Mouse (Mus musculus) MEL (cell line): Measurements from ENCODE around the gene Tcea2. TPM values are rescaled to one million over a fixed set of nuclear protein-coding genes. Genes with fewer than 3 reads are reported as not detected.

ENCODE experiments used
- DNase-seq: peaks from one replicate; pipeline ENCODE4 v3.0.0; 2011; ENCODE audit warnings: low read depth, low spot score
- H3K27ac ChIP-seq: 2 replicates; pipeline ENCODE4 v1.5.1; 2012; ENCODE audit warnings: low read depth, mild to moderate bottlenecking, control low read depth, low read length, moderate library complexity; ENCODE audit not compliant: control insufficient read depth
- H3K27me3 ChIP-seq, 2 experiments: fragments of 150-350 bp in 1 of 2; sonication (generic) in 1 of 2; 2 replicates each; pipeline ENCODE4 v1.6.1; 2012; ENCODE audit warnings: low read length in 2 of 2, mild to moderate bottlenecking in 2 of 2, improper control_type of control experiment in 1 of 2, moderate library complexity in 1 of 2; ENCODE audit not compliant: insufficient read depth in 2 of 2, control insufficient read depth in 1 of 2
- H3K36me3 ChIP-seq, 2 experiments: 2 replicates each; pipeline ENCODE4 v1.6.1; 2012 to 2014; ENCODE audit warnings: low read length in 2 of 2, improper control_type of control experiment in 1 of 2, inconsistent platforms in 1 of 2, mild to moderate bottlenecking in 1 of 2; ENCODE audit not compliant: insufficient read depth in 2 of 2, control insufficient read depth in 1 of 2
- H3K4me1 ChIP-seq, 2 experiments: fragments of 150-350 bp in 1 of 2; sonication (generic) in 1 of 2; 2 replicates each; pipeline ENCODE4 v1.6.1; 2012; ENCODE audit warnings: low read length in 2 of 2, improper control_type of control experiment in 1 of 2, mild to moderate bottlenecking in 1 of 2; ENCODE audit not compliant: insufficient read depth in 2 of 2, control insufficient read depth in 1 of 2
- H3K4me3 ChIP-seq, 2 experiments: fragments of 150-350 bp in 1 of 2; sonication (generic) in 1 of 2; 2 replicates each; pipeline ENCODE4 v1.5.1; 2012; ENCODE audit warnings: low read depth in 2 of 2, low read length in 2 of 2, mild to moderate bottlenecking in 2 of 2, moderate library complexity in 2 of 2, control low read depth in 1 of 2, improper control_type of control experiment in 1 of 2; ENCODE audit not compliant: control insufficient read depth in 1 of 2, insufficient read depth in 1 of 2
- H3K79me2 ChIP-seq: 2 replicates; pipeline ENCODE4 v1.6.1; 2012; ENCODE audit warnings: mild to moderate bottlenecking, low read length, moderate library complexity; ENCODE audit not compliant: control insufficient read depth, poor library complexity, insufficient read depth
- H3K9ac ChIP-seq: 2 replicates; pipeline ENCODE4 v1.6.1; 2012; ENCODE audit warnings: low read depth, mild to moderate bottlenecking, control low read depth, low read length, moderate library complexity; ENCODE audit not compliant: control insufficient read depth, poor library complexity, severe bottlenecking
- H3K9me3 ChIP-seq: fragments of 150-350 bp; sonication (generic); replicated peaks from 2 replicates; pipeline ENCODE4 v1.6.1; 2012; ENCODE audit warnings: mild to moderate bottlenecking, low read length, improper control_type of control experiment, moderate library complexity; ENCODE audit not compliant: insufficient read depth
- CTCF ChIP-seq, 3 experiments: IDR thresholded peaks in 2 of 3; conservative IDR thresholded peaks in 1 of 3; 2 replicates each; pipeline ENCODE4 v1.5.1; 2011 to 2012; ENCODE audit warnings: low read length in 3 of 3, low read depth in 2 of 3, mild to moderate bottlenecking in 2 of 3, improper control_type of control experiment in 1 of 3, inconsistent platforms in 1 of 3, mixed read lengths in 1 of 3, moderate library complexity in 1 of 3; ENCODE audit not compliant: control insufficient read depth in 1 of 3, insufficient read depth in 1 of 3, poor library complexity in 1 of 3, severe bottlenecking in 1 of 3
- E2F4 ChIP-seq: IDR thresholded peaks from 2 replicates; pipeline ENCODE4 v1.6.1; 2011; ENCODE audit warnings: low read depth, low read length, improper control_type of control experiment, borderline replicate concordance
- ELF1 ChIP-seq: IDR thresholded peaks from 2 replicates; pipeline ENCODE4 v1.6.1; 2014; ENCODE audit warnings: low read depth, mild to moderate bottlenecking, inconsistent platforms, low read length, improper control_type of control experiment, moderate library complexity
- ETS1 ChIP-seq: IDR thresholded peaks from 2 replicates; pipeline ENCODE4 v1.6.1; 2012; ENCODE audit warnings: low read depth, mild to moderate bottlenecking, inconsistent platforms, low read length, improper control_type of control experiment, moderate library complexity
- HCFC1 ChIP-seq: IDR thresholded peaks from 2 replicates; pipeline ENCODE4 v1.6.1; 2012; ENCODE audit warnings: low read depth, mild to moderate bottlenecking, inconsistent platforms, low read length, improper control_type of control experiment, moderate library complexity
- MAX ChIP-seq: IDR thresholded peaks from 2 replicates; pipeline ENCODE4 v1.6.1; 2011; ENCODE audit warnings: low read length, improper control_type of control experiment
- MAZ ChIP-seq: IDR thresholded peaks from 2 replicates; pipeline ENCODE4 v1.6.1; 2012; ENCODE audit warnings: low read depth, mild to moderate bottlenecking, inconsistent platforms, low read length, improper control_type of control experiment
- MXI1 ChIP-seq: IDR thresholded peaks from 2 replicates; pipeline ENCODE4 v1.6.1; 2011; ENCODE audit warnings: mild to moderate bottlenecking, low read depth, low read length, improper control_type of control experiment
- MYC ChIP-seq: IDR thresholded peaks from 2 replicates; pipeline ENCODE4 v1.6.1; 2011; ENCODE audit warnings: low read depth, mild to moderate bottlenecking, low read length, improper control_type of control experiment, moderate library complexity
- NELFE ChIP-seq: IDR thresholded peaks from 2 replicates; pipeline ENCODE4 v1.6.1; 2011; ENCODE audit warnings: low read depth, low read length, improper control_type of control experiment
- POLR2A ChIP-seq, 2 experiments: IDR thresholded peaks; 2 replicates each; pipeline ENCODE4 v1.6.1; 2011 to 2012; ENCODE audit warnings: low read length in 2 of 2, mild to moderate bottlenecking in 2 of 2, control low read depth in 1 of 2, improper control_type of control experiment in 1 of 2, low read depth in 1 of 2, moderate library complexity in 1 of 2; ENCODE audit not compliant: control insufficient read depth in 1 of 2, insufficient read depth in 1 of 2, poor library complexity in 1 of 2
- POLR2AphosphoS2 ChIP-seq: IDR thresholded peaks from 2 replicates; pipeline ENCODE4 v1.6.1; 2011; ENCODE audit warnings: low read length, improper control_type of control experiment
- RAD21 ChIP-seq: IDR thresholded peaks from 2 replicates; pipeline ENCODE4 v1.6.1; 2011; ENCODE audit warnings: mild to moderate bottlenecking, low read depth, low read length, improper control_type of control experiment
- RCOR1 ChIP-seq: IDR thresholded peaks from 2 replicates; pipeline ENCODE4 v1.6.1; 2012; ENCODE audit warnings: low read depth, mild to moderate bottlenecking, inconsistent platforms, low read length, improper control_type of control experiment
- SIN3A ChIP-seq: IDR thresholded peaks from 2 replicates; pipeline ENCODE4 v1.6.1; 2012; ENCODE audit warnings: low read length, improper control_type of control experiment, inconsistent platforms
- SMC3 ChIP-seq: IDR thresholded peaks from 2 replicates; pipeline ENCODE4 v1.6.1; 2011; ENCODE audit warnings: low read depth, low read length, improper control_type of control experiment
- TBP ChIP-seq: IDR thresholded peaks from 2 replicates; pipeline ENCODE4 v1.8.0; 2011; ENCODE audit warnings: low read depth, low read length, improper control_type of control experiment
- USF1 ChIP-seq: IDR thresholded peaks from 2 replicates; pipeline ENCODE4 v1.6.1; 2014; ENCODE audit warnings: low read depth, mild to moderate bottlenecking, inconsistent platforms, low read length, improper control_type of control experiment, moderate library complexity
- ZC3H11A ChIP-seq: IDR thresholded peaks from 2 replicates; pipeline ENCODE4 v1.6.1; 2012; ENCODE audit warnings: low read depth, mild to moderate bottlenecking, inconsistent platforms, low read length, improper control_type of control experiment
- ZKSCAN1 ChIP-seq: IDR thresholded peaks from 2 replicates; pipeline ENCODE4 v1.6.1; 2012; ENCODE audit warnings: low read depth, mild to moderate bottlenecking, inconsistent platforms, low read length, improper control_type of control experiment, moderate library complexity
- ZMIZ1 ChIP-seq: IDR thresholded peaks from 2 replicates; pipeline ENCODE4 v1.6.1; 2012; ENCODE audit warnings: low read depth, mild to moderate bottlenecking, inconsistent platforms, low read length, improper control_type of control experiment, moderate library complexity
- ZNF384 ChIP-seq: IDR thresholded peaks from 2 replicates; pipeline ENCODE4 v1.6.1; 2012; ENCODE audit warnings: low read depth, mild to moderate bottlenecking, inconsistent platforms, low read length, improper control_type of control experiment
- polyA plus RNA-seq, 2 experiments: library from polyadenylated mRNA; stranded (reverse) in 1 of 2; unstranded in 1 of 2; fragments of >175 nt in 1 of 2; fragments of >200 nt in 1 of 2; gene quantifications; 2 replicates each; pipeline versions ENCODE4 v1.2.1 to v1.2.4; 2012; ENCODE audit warnings: low replicate concordance in 2 of 2, low read depth in 1 of 2; ENCODE audit not compliant: insufficient read length in 2 of 2, insufficient read depth in 1 of 2, missing spikeins in 1 of 2
- total RNA-seq: library from RNA; depleted of rRNA; stranded (reverse); fragments of 300-350 nt; gene quantifications from 2 replicates; pipeline ENCODE4 v1.2.3, GENCODE M21; 2012

Tcea2 gene
- total and polyA plus RNA-seq, 3 experiments: 6.7 to 17.0 TPM; not detected in 1

DNA sequence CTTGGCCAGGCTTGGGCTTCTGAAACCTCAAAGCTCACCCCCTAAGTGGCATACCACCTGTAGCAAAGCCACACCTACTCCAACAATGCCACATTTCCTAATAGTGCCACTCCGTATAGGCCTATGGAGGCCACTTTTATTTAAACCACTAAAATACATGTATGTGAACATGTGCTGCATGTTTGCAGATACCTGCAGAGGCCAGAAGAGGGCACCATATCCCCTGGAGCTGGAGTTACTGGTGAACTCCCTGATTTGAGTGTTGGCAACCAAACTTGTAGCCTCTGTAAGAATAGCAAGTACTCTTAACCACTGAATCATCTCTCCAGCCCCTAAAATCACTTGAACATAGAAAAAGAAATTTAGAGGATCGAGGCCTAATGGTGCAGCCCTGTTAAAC lies 35.7 kb upstream of the Tcea2 start:
- Histone ChIP-seq H3K9me3 (no peaks in the 10 kb centered on the region), H3K79me2 (no peaks in the 10 kb centered on the region), H3K4me1 (no peaks in the 10 kb centered on the region), H3K4me3 (no peak overlapping the region), H3K27ac (no peak overlapping the region), H3K9ac (no peak overlapping the region), H3K36me3 (peaks cover 0 to 10% of the 10 kb centered on the region in 2 experiments; a peak in 2 of 4 replicates), H3K27me3 (no peaks in the 10 kb centered on the region)
- TF ChIP-seq ZMIZ1 (no peak), ZC3H11A (peak; percentile 35), MYC (peak; percentile 72), USF1 (no peak), RAD21 (peak; percentile 59), SMC3 (peak; percentile 77), CTCF (IDR thresholded peaks at IDR 0.05 in 2 of 3, conservative IDR thresholded peaks at IDR 0.05 in 1 of 3; ENCODE audit: control insufficient read depth in 1 of 3, insufficient read depth in 1 of 3, low read depth in 2 of 3, low read length in 3 of 3, poor library complexity in 1 of 3, severe bottlenecking in 1 of 3) (peak; percentile 78 to 83 (median 80))
- peak; percentile 72 for DNase-seq

DNA sequence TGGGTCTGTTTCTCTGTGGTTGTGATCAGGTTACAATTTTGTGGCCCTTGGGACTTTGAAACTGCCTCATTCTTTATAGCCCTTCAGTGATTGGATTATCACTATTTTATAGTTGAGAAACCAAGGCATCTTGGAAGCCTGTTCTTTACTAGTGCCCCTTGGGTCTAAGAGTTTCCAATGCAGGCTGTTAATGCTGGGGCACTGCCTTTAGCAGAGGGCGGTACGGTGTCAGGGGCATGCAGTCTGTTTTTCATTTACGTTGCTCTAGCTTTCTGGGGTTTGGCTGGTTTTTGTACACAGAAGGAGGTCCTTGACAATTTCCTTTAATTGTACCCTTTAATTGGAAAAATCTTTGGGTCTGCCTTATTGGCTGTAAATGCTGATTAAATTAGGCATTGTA lies 34.4 kb upstream of the Tcea2 start:
- Histone ChIP-seq H3K27me3 (no peaks in the 10 kb centered on the region), H3K79me2 (no peaks in the 10 kb centered on the region), H3K9ac (no peak overlapping the region), H3K4me1 (no peaks in the 10 kb centered on the region), H3K9me3 (no peaks in the 10 kb centered on the region), H3K4me3 (no peak overlapping the region), H3K36me3 (peaks cover 0 to 15% of the 10 kb centered on the region in 2 experiments; a peak in 2 of 4 replicates), H3K27ac (no peak overlapping the region)
- DNase-seq: no peak
- TF ChIP-seq TBP (no peak), ELF1 (no peak), NELFE (no peak), HCFC1 (no peak), POLR2AphosphoS2 (no peak), ZKSCAN1 (no peak), ZNF384 (no peak), POLR2A (IDR thresholded peaks at IDR 0.05; ENCODE audit: control insufficient read depth in 1 of 2, insufficient read depth in 1 of 2, low read depth in 1 of 2, low read length in 2 of 2, poor library complexity in 1 of 2) (no peak)

DNA sequence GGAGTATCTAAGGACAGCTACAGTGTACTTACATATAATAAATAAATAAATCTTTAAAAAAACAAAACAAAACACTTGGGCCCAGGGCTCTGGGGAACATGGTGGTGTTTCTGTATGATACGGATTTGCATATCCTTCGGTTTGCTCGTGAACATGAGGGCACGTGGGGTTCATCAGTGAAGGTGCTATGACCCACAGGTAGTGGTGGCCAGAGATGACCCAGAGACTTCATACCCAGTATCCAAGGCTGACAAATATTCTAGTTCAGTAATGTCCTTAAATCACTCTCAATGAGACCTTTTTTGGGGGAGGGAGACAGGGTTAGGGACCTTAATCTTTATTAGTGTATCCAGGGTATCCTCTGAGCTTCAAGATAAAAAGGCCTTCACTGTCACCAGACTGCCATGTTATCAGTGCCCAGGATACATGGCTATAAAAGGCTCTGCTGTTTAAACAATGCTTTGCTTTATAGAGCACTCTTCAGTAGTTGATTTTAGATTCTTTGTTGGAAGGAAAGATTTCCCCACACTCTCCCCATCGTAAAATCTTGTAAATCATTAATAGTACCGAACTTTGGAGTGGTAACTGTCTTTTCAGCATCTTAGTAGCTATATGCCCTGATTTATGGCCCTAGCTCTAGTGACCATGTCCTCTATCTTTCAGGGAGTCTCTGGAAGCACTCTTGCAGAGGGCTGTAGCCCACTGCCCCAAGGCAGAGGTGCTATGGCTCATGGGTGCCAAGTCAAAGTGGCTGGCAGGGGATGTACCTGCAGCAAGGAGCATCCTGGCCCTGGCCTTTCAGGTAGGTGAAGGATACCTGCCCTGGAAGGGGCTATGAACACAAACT lies 33.3 kb upstream of the Tcea2 start:
- Histone ChIP-seq H3K27ac (no peak overlapping the region), H3K9me3 (no peaks in the 10 kb centered on the region), H3K27me3 (no peaks in the 10 kb centered on the region), H3K4me1 (no peaks in the 10 kb centered on the region), H3K9ac (no peak overlapping the region), H3K79me2 (no peaks in the 10 kb centered on the region), H3K36me3 (peaks cover 0 to 17% of the 10 kb centered on the region in 2 experiments; a peak in 2 of 4 replicates), H3K4me3 (no peak overlapping the region)
- no peak for DNase-seq
- TF ChIP-seq MAZ (no peak), MXI1 (no peak), POLR2AphosphoS2 (no peak), ETS1 (no peak), USF1 (no peak), ZC3H11A (no peak), ELF1 (no peak), SIN3A (no peak), RCOR1 (no peak), MAX (no peak), E2F4 (no peak), NELFE (no peak)
